ENCODE assay signal across 15 mouse cellular contexts in genomic region chr2:169234368-169235070, GRCm38 (mm10).
"Had no signal": no experiment of that assay in that cellular context is flagged by ENCODE, and none has a peak within 500 bp of the region (broad histone marks: within the 10 kb centered on the region; RNA-seq: fewer than 3 reads in every experiment).

No protein-coding gene starts in this region.

- H3K27me3 ChIP-seq: limb, embryonic 13.5 days; liver, embryonic 13.5 days; midbrain, embryonic 13.5 days; neural tube, embryonic 15.5 days had no signal

- ATAC-seq: hindbrain, postnatal 0 days; liver, postnatal 0 days; midbrain, embryonic 13.5 days had no signal

- H3K4me3 ChIP-seq: layer of hippocampus, adult 2 months; limb, embryonic 13.5 days; liver, embryonic 13.5 days; midbrain, embryonic 13.5 days; myocyte; neural tube, embryonic 15.5 days had no signal

- H3K9me3 ChIP-seq: limb, embryonic 13.5 days; liver, embryonic 13.5 days; midbrain, embryonic 13.5 days; neural tube, embryonic 15.5 days had no signal

- H3K36me3 ChIP-seq: limb, embryonic 13.5 days; liver, embryonic 13.5 days; midbrain, embryonic 13.5 days; neural tube, embryonic 15.5 days had no signal

- DNase-seq: kidney, adult 18-20 months; kidney, postnatal 10 days; kidney, postnatal 4 days; liver, embryonic 13.5 days; liver, postnatal 0 days; right cerebral cortex, adult 18-20 months; right cerebral cortex, postnatal 25 days; thymus, adult 2 months; thymus, postnatal 25 days had no signal

- H3K27ac ChIP-seq: hindbrain, postnatal 0 days; layer of hippocampus, adult 2 months; limb, embryonic 13.5 days; liver, embryonic 13.5 days; midbrain, embryonic 13.5 days; neural tube, embryonic 15.5 days had no signal

- H3K4me1 ChIP-seq: liver, embryonic 13.5 days; midbrain, embryonic 13.5 days had no signal

- H3K9ac ChIP-seq: limb, embryonic 13.5 days; liver, embryonic 13.5 days; liver, postnatal 0 days; midbrain, embryonic 13.5 days; neural tube, embryonic 15.5 days had no signal

- H3K4me2 ChIP-seq: limb, embryonic 13.5 days; liver, embryonic 13.5 days; midbrain, embryonic 13.5 days; neural tube, embryonic 15.5 days had no signal
